Mouse (Mus musculus) E14TG2a.4 (cell line): ENCODE measurements around the gene Pkp4.

Experiments used
- CTCF ChIP-seq: conservative IDR thresholded peaks from 2 replicates; pipeline ENCODE4 v1.5.1; 2014; ENCODE audit warnings: low read length
- NANOG ChIP-seq: IDR thresholded peaks from 2 replicates; pipeline ENCODE4 v1.6.1; 2014; ENCODE audit warnings: borderline replicate concordance, low read length, mixed read lengths

- TF ChIP-seq CTCF (no peak), NANOG (no peak)
Observed at GRCm38 (mm10) chr2:59383231-59383630, 222.6 kb downstream of the Pkp4 start.
